Mouse (Mus musculus): ENCODE measurements around the gene Coq8b. TPM values are rescaled to one million over a fixed set of nuclear protein-coding genes. Genes with fewer than 3 reads are reported as not detected.

Gene Coq8b
- polyA plus RNA-seq, 1 experiment, result 9.3 TPM

GRCm38 (mm10) chr7:27291795-27292466 is 59.1 kb downstream of the Coq8b start:
- H3K27me3 ChIP-seq (ENCODE audit: control insufficient read depth, insufficient read depth, insufficient read length), result no peaks in the 10 kb centered on the region
- TF ChIP-seq CEBPB (IDR thresholded peaks at IDR 0.05; ENCODE audit: low read depth) (no peak), USF1 (IDR thresholded peaks at IDR 0.05; ENCODE audit: low read depth) (no peak), FOSL1 (IDR thresholded peaks at IDR 0.05; ENCODE audit: insufficient read depth, low read length, poor library complexity, severe bottlenecking) (no peak), MYOG (IDR thresholded peaks at IDR 0.05; ENCODE audit: control insufficient read depth, extremely low read depth, insufficient read length) (no peak)
- H3ac ChIP-seq (ENCODE audit: control insufficient read depth, insufficient read length, low read depth), result no peak overlapping the region
- no peaks in the 10 kb centered on the region for H3K36me3 ChIP-seq (ENCODE audit: control insufficient read depth, insufficient read depth)
- no peaks in the 10 kb centered on the region for H3K79me2 ChIP-seq (ENCODE audit: control insufficient read depth, insufficient read depth)
- H3K79me3 ChIP-seq (ENCODE audit: low read depth), result no peaks in the 10 kb centered on the region
- H3K4me3 ChIP-seq (ENCODE audit: insufficient read depth, poor library complexity, severe bottlenecking), result no peak overlapping the region

DNA sequence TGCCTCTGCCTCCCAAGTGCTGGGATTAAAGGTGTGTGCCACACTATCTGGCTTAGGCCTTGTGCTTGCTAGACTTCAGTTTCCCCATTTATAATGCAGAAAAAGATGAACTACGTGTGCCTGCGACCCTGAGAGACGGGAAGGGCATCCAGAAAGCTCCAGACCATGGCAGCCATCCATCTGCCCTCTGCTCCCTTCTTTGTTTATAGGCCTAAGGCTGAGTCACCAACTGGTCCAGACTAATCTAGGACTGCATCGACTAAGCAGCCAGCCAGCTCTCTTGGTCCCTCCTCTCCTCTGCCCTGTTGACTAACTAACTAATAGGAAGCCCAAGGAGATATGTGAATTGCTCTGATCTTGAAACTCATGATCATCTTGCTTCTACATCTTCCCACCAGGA is 63.1 kb downstream of the Coq8b start:
- H3K36me3 ChIP-seq (ENCODE audit: control insufficient read depth, insufficient read depth), result no peaks in the 10 kb centered on the region
- no peaks in the 10 kb centered on the region for H3K79me2 ChIP-seq (ENCODE audit: control insufficient read depth, insufficient read depth)
- no peak overlapping the region for H3K4me3 ChIP-seq (ENCODE audit: insufficient read depth, poor library complexity, severe bottlenecking)
- no peaks in the 10 kb centered on the region for H3K79me3 ChIP-seq (ENCODE audit: low read depth)
- no peak overlapping the region for H3ac ChIP-seq (ENCODE audit: control insufficient read depth, insufficient read length, low read depth)
- H3K27me3 ChIP-seq (ENCODE audit: control insufficient read depth, insufficient read depth, insufficient read length), result no peaks in the 10 kb centered on the region
- TF ChIP-seq CTCF (IDR thresholded peaks at IDR 0.05; ENCODE audit: control insufficient read depth, insufficient read depth, insufficient read length), result no peak
- TF ChIP-seq MYOG (IDR thresholded peaks at IDR 0.05; ENCODE audit: control insufficient read depth, extremely low read depth, insufficient read length), result no peak
- no peak for TF ChIP-seq USF1 (IDR thresholded peaks at IDR 0.05; ENCODE audit: low read depth)
- no peak for TF ChIP-seq FOSL1 (IDR thresholded peaks at IDR 0.05; ENCODE audit: insufficient read depth, low read length, poor library complexity, severe bottlenecking)
- no peak for TF ChIP-seq CEBPB (IDR thresholded peaks at IDR 0.05; ENCODE audit: low read depth)
- no peak for TF ChIP-seq MAX (IDR thresholded peaks at IDR 0.05)
- TF ChIP-seq MYOD1 (IDR thresholded peaks at IDR 0.05; ENCODE audit: control insufficient read depth, insufficient read length, low read depth), result no peak

DNA sequence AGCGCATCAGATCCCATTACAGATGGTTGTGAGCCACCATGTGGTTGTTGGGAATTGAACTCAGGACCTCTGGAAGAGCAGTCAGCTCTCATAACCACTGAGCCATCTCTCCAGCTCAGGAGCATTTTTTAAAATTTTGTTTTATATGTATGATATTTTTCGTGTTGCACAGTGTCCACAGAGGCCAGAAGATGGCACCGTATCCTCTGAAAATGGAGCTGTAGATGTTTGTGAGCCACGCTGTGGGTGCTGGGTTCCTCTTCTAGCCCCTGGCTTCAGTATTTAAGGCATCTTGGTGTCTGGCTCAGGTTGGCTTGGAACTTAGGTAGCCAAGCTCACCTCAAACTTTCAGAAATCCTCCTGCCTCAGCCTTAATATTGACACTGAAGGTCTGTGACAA is 63.7 kb downstream of the Coq8b start:
- no peak overlapping the region for H3K4me3 ChIP-seq (ENCODE audit: insufficient read depth, poor library complexity, severe bottlenecking)
- H3K27me3 ChIP-seq (ENCODE audit: control insufficient read depth, insufficient read depth, insufficient read length), result no peaks in the 10 kb centered on the region
- H3K36me3 ChIP-seq (ENCODE audit: control insufficient read depth, insufficient read depth), result no peaks in the 10 kb centered on the region
- no peaks in the 10 kb centered on the region for H3K79me3 ChIP-seq (ENCODE audit: low read depth)
- no peak overlapping the region for H3ac ChIP-seq (ENCODE audit: control insufficient read depth, insufficient read length, low read depth)
- H3K79me2 ChIP-seq (ENCODE audit: control insufficient read depth, insufficient read depth), result no peaks in the 10 kb centered on the region
- TF ChIP-seq FOSL1 (IDR thresholded peaks at IDR 0.05; ENCODE audit: insufficient read depth, low read length, poor library complexity, severe bottlenecking) (no peak), CEBPB (IDR thresholded peaks at IDR 0.05; ENCODE audit: low read depth) (no peak), MYOD1 (IDR thresholded peaks at IDR 0.05; ENCODE audit: control insufficient read depth, insufficient read length, low read depth) (no peak), MYOG (IDR thresholded peaks at IDR 0.05; ENCODE audit: control insufficient read depth, extremely low read depth, insufficient read length) (no peak), MAX (IDR thresholded peaks at IDR 0.05) (no peak), CTCF (IDR thresholded peaks at IDR 0.05; ENCODE audit: control insufficient read depth, insufficient read depth, insufficient read length) (no peak), USF1 (IDR thresholded peaks at IDR 0.05; ENCODE audit: low read depth) (no peak)

GRCm38 (mm10) chr7:27298033-27298610 is 65.3 kb downstream of the Coq8b start:
- TF ChIP-seq USF1 (IDR thresholded peaks at IDR 0.05; ENCODE audit: low read depth) (no peak), FOSL1 (IDR thresholded peaks at IDR 0.05; ENCODE audit: insufficient read depth, low read length, poor library complexity, severe bottlenecking) (no peak), MYOG (IDR thresholded peaks at IDR 0.05; ENCODE audit: control insufficient read depth, extremely low read depth, insufficient read length) (no peak), MYOD1 (IDR thresholded peaks at IDR 0.05; ENCODE audit: control insufficient read depth, insufficient read length, low read depth) (no peak), CTCF (IDR thresholded peaks at IDR 0.05; ENCODE audit: control insufficient read depth, insufficient read depth, insufficient read length) (no peak), CEBPB (IDR thresholded peaks at IDR 0.05; ENCODE audit: low read depth) (no peak), MAX (IDR thresholded peaks at IDR 0.05) (no peak)
- H3K27me3 ChIP-seq (ENCODE audit: control insufficient read depth, insufficient read depth, insufficient read length), result no peaks in the 10 kb centered on the region

DNA sequence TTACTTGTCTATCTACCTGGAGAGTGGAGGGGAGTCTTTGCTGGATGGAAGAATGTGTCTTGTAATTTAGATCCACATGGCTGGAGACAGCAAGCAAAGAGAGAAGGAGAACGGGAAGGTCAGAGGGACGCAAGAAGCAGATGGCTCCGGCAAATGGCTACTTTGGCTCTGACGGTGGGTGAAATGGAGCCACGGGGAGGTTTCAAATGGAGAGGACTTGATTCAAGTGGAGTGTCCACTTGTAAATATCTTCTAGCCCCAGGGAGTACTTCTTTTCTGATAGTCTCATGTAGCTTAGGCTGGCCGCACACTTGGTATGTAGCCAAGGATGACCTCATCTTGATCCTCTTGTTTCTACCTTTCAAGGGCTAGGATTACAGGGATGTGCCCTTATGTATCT is 66.0 kb downstream of the Coq8b start:
- Histone ChIP-seq H3K36me3 (ENCODE audit: control insufficient read depth, insufficient read depth) (no peaks in the 10 kb centered on the region), H3K79me2 (ENCODE audit: control insufficient read depth, insufficient read depth) (no peaks in the 10 kb centered on the region), H3K27me3 (ENCODE audit: control insufficient read depth, insufficient read depth, insufficient read length) (no peaks in the 10 kb centered on the region), H3ac (ENCODE audit: control insufficient read depth, insufficient read length, low read depth) (no peak overlapping the region), H3K79me3 (ENCODE audit: low read depth) (no peaks in the 10 kb centered on the region), H3K4me3 (ENCODE audit: insufficient read depth, poor library complexity, severe bottlenecking) (no peak overlapping the region)
- TF ChIP-seq CEBPB (IDR thresholded peaks at IDR 0.05; ENCODE audit: low read depth) (no peak), FOSL1 (IDR thresholded peaks at IDR 0.05; ENCODE audit: insufficient read depth, low read length, poor library complexity, severe bottlenecking) (no peak), MYOD1 (IDR thresholded peaks at IDR 0.05; ENCODE audit: control insufficient read depth, insufficient read length, low read depth) (no peak), CTCF (IDR thresholded peaks at IDR 0.05; ENCODE audit: control insufficient read depth, insufficient read depth, insufficient read length) (no peak), USF1 (IDR thresholded peaks at IDR 0.05; ENCODE audit: low read depth) (no peak), MAX (IDR thresholded peaks at IDR 0.05) (no peak), MYOG (IDR thresholded peaks at IDR 0.05; ENCODE audit: control insufficient read depth, extremely low read depth, insufficient read length) (no peak)

More at GRCm38 (mm10) chr7:27298033-27298610, 65.3 kb downstream of the Coq8b start:
- H3K36me3 ChIP-seq (ENCODE audit: control insufficient read depth, insufficient read depth), result no peaks in the 10 kb centered on the region
- no peak overlapping the region for H3K4me3 ChIP-seq (ENCODE audit: insufficient read depth, poor library complexity, severe bottlenecking)
- H3ac ChIP-seq (ENCODE audit: control insufficient read depth, insufficient read length, low read depth), result no peak overlapping the region
- H3K79me3 ChIP-seq (ENCODE audit: low read depth), result no peaks in the 10 kb centered on the region
- no peaks in the 10 kb centered on the region for H3K79me2 ChIP-seq (ENCODE audit: control insufficient read depth, insufficient read depth)

Data from C2C12 (cell line).